Mouse (Mus musculus) layer of hippocampus, postnatal 25 days (tissue): ENCODE data around the gene Patz1. TPM values are rescaled to one million over a fixed set of nuclear protein-coding genes. Genes with fewer than 3 reads are reported as not detected.

Source experiments
- DNase-seq, 2 experiments: peaks; one replicate each; pipeline ENCODE4 v3.0.0; 2022; ENCODE audit warnings: mixed read lengths in 2 of 2, low spot score in 1 of 2; ENCODE audit errors: extremely low spot score in 1 of 2
- total RNA-seq, 2 experiments: library from RNA; stranded (reverse); gene quantifications; 2 replicates each; pipeline ENCODE4 v1.2.3; 2021

Patz1 gene
- total RNA-seq, 2 experiments from 2014 or later, result 53.4 to 56.4 TPM

DNA sequence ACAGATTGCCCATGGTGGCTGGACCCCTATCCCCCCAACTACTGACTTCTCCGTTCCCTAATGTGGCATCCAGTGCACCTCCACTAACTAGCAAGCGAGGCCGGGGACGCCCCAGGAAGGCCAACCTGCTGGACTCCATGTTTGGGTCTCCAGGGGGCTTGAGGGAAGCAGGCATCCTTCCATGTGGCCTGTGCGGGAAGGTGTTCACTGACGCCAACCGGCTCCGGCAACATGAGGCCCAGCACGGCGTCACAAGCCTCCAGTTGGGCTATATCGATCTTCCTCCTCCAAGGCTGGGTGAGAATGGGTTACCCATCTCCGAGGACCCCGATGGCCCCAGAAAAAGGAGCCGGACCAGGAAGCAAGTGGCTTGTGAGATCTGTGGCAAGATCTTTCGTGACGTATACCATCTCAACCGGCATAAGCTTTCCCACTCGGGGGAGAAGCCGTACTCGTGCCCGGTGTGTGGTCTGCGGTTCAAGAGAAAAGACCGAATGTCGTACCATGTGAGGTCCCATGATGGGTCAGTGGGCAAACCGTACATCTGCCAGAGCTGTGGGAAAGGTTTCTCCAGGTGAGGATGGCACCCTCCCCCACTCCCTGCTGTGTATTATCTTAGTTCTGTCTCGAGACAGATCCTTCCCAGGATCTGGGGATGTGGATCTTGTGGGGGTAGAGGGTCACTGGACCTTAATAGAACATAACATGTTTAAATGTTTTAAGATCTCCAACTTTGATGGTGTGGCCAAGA lies 2.8 kb downstream of the Patz1 start:
- DNase-seq, result peak in 1 of 2 experiments; percentile 19

DNA sequence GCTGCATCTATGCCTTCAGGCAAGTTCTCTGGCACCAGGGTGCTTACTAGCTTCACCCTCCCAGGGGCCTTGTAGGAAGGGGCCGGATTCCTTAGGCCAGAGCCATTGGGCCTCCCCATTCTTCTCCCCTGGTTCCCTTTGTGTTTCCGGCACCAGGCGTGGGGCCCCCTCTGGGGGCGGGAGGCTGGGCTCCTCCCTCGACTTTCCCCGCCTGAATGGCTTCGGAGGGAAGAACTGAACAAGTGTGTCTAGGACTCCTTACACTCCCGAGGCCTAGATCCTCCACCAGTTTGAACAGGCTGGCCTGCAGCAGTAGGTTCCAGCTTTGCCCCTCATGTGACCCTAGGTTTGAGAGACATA lies 3.4 kb downstream of the Patz1 start:
- peak in 1 of 2 experiments; percentile 34 for DNase-seq

DNA sequence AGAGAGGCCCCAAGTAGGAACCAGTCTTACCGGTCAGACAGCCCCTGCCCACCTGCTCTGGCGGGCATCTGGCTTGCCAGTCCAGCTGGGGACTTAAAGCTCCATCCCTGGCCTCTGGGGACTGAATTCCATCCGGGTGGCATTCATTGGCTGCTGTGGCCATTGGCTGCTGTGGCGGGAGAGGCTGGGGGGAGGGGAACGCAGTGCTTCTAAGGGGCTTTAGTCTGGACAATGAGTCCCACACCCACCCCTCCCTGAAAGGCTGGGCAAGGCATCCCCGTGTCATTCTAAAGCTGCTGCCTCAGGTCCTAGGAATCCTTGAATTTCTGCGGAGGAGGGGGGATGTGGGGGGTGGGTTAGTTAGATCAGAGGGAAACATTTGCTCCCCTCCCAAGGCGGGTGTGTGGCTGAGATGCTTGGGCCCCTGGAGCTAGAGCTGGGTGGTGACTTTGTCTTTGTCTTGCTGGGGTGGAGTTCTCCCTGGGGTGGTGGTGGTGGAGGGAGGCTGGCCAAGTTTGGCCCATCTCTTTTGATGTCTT lies 4.1 kb downstream of the Patz1 start:
- no peak for DNase-seq

DNA sequence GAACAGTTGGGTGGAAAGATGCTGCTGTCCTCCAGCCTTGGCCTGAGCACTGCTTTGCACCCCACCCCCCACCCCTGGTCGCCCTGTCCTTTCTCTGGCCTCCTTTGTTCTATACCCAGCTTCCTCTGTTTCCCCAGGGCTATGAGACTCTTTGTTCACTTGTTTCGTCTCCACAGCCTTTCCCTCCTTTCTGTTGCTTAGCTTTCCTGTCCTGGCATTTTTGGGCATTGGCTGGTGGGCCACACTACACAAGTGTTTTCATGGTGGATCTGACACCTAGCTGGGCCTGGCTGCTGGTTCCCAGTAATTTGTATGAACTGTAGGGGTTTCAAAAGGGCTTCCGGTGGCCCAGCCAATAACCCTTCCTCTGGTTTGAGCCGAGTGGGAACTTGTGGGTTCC lies 4.7 kb downstream of the Patz1 start:
- no peak for DNase-seq

DNA sequence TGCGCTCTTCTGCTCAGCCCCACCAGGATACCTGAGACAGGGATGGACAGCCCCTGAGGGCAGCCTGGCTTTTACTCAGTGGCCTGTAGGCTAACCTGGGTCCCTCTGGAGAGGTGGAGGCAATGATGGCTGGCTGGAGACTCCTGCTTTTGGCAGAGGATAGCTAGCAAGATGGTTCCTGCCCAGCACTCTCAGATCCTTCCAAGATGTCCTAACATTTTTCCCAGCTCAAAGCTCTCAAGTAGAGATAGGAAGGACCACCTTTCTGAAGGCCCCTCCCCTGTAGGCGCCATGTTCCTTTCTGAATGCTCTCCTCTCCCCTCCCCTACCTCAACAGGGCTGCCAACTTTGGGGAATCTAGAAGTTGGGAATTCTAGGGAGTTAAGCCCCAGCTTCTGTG lies 6.0 kb downstream of the Patz1 start:
- no peak for DNase-seq

DNA sequence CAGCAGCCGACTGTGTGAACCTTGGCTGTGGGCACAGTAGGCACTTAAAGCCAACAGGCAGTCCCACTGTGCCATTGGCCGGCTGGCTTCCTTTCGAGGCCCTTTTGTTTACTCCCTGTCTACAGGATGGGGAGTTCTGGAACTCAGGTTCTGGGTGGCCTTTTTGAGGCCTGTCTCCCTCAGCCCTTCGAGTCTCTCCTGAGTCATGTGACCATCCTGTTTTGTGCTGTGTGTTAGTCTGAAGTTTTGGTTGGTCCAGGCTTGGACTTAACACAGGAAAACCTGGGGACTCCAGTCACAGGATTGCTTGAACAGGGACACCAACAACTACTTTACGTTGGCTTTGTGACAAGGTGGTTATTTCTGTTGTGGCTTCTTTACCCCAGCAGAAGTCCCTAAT lies 7.4 kb downstream of the Patz1 start:
- no peak for DNase-seq

DNA sequence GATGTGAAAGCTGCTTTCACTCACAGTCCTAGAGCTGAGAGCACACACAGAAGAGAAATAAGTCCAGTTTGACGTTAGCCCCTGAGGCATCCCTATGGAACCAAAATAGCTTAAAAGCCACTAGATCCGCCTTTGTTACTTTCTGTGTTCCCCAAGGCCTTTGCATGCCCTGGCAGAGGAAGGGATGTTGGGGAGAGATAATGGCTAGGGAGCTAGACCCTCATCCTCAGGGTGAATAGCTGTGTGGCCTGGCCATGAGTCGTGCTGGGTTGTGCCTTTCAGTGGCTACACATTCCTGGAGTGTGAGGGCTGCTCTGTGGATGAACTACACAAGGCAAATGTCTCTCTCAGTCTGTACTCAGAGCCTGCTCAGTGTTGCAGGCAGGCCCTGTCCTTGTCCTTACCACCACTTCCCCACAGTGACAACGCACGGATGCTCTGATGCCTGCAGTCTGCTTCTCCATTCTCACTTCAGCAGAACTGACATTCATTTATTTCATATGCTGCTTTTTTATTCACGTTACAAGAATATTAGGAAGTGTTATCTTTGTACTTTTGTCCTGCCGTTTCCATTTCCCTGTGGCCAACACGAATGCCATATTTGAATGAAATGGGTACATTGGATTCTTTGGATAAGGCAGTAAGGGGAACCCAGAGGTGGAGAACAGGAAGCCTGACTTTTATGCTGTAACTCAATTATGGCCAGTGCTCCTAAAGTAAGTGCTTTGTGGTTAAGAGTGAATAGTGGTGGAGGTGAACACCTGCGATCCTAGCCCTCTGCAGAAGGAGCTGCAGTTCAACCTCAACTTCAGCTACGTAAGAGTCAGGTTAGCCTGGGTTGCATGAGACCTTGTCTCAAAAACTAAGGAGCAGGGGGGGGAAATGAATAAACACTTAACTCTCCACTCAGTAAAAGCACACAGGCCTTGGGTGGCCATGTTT lies 9.5 kb downstream of the Patz1 start:
- DNase-seq, result no peak

DNA sequence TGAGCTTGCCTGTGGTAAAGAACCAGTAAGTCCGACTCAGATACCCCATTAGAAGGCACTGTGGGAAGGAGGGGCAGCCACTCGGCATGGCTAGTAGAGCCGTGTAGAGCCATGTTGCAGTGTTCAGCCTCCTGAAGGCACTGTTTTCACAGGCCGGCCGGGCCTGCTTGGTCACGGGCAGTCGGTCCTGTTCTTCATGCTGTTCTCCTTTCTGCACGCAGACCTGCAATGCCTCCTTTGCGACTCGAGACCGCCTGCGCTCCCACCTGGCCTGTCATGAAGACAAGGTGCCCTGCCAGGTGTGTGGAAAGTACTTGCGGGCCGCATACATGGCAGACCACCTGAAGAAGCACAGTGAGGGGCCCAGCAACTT lies 10.1 kb downstream of the Patz1 start:
- DNase-seq, result no peak

DNA sequence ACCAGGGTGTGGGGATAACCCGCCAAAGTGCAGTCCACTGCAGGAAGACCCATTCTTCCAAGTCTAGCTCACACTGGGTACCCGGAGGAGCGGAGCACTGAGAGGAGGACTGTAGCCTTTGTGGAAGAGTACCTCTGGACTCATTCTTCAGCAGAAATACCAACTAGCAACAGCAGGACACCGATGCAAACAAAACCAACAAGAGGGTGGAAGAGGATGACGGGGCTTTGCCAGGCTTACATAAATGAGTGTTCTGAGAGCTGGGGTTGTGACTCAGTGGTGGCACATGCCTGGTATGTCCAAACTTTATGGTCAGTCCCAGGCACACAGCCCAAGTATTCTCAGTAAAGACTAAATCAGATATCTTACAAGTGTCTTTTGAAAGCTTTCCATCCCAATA lies 12.4 kb downstream of the Patz1 start:
- no peak for DNase-seq

DNA sequence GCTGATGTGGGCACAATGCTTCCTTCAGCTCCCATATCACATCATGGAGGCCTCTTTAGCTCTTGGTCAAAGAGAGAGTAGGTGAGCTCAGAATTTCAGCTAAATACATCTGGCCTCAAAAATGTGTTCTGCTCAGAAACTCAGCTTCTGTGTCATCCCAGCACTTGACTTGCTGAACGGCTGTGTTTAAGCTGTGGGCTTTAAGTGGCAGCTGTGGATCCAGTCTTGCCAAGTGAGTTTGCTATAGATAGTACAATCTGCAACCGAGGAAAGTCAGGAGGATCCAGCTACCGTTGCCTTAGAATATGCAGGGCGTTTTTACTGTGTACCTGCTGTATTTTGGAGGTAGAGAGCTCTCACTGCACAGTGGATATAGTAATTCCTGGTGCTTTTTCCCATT lies 13.7 kb downstream of the Patz1 start:
- DNase-seq, result no peak

DNA sequence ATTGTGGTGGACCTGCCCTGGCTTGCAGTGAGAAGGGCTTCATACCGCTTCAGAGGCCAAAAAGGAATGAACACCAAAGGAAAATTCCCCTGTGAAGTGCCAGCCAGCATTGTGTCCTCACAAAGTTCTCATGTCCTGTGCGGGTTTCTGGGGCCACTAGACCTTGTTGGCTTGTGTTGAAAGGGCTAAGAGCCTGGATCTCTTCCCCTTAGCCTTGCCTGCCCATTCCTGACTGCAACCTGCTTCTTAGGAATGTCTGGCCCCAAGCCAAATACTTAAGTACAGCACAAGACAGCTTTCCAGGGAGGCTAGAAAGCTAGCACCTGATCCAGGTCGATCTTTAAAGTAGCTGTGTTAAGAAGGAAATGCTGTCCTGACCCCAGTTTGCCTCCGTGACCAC lies 14.1 kb downstream of the Patz1 start:
- no peak for DNase-seq

DNA sequence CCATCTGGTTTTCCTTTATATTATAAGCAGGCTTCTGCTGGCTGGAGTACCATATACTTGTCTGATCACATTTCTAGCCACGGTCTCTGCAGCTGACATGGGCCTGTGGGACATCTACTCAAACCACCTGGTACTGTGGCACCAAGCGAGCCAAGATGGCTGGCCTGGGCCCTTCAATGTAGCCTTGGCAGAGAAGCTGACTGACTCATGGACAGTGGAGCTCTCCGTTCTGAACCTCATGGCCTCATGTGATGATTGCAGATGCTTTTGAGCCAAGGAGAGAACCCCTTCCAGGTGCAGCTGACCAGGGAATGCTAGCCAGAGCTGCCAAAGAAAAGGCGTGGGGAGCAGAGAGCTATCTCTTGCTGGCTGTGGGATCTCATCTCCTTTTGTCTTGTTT lies 17.1 kb downstream of the Patz1 start:
- no peak for DNase-seq

DNA sequence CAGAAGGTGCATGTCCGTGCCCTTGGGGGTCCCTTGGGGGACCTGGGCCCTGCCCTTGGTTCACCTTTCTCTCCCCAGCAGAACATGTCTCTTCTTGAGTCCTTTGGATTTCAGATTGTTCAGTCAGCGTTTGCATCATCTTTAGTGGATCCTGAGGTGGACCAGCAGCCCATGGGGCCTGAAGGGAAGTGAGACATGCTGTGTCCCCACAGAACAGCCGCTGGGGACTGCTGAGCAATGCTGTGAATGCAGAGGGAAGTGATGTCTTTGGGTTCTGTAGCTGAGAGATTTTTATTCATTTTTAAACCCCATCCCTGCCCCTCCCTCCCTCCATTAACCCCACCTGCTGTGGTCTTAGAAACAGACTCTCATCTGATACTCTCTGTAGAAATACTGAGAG lies 19.2 kb downstream of the Patz1 start:
- DNase-seq, result no peak

DNA sequence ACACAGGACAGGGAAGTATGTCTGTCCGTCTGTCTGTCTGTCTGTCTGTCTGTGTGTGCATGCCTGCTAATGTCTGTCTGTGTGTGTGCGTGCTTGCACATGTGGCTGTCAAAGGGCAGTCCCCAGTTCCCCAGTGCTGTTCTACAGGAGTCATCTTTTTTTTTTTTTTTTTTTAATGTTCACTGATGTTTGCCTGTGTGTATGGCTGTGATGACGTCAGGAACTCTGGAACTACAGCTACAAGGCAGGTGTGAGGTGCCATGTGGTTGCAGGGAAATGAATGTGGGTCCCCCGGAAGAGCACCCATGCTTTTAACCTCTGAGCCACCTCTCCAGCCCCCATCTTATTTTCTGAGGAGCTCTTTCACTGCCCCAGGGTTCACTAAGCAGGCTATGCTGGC lies 21.2 kb downstream of the Patz1 start:
- DNase-seq, result no peak

DNA sequence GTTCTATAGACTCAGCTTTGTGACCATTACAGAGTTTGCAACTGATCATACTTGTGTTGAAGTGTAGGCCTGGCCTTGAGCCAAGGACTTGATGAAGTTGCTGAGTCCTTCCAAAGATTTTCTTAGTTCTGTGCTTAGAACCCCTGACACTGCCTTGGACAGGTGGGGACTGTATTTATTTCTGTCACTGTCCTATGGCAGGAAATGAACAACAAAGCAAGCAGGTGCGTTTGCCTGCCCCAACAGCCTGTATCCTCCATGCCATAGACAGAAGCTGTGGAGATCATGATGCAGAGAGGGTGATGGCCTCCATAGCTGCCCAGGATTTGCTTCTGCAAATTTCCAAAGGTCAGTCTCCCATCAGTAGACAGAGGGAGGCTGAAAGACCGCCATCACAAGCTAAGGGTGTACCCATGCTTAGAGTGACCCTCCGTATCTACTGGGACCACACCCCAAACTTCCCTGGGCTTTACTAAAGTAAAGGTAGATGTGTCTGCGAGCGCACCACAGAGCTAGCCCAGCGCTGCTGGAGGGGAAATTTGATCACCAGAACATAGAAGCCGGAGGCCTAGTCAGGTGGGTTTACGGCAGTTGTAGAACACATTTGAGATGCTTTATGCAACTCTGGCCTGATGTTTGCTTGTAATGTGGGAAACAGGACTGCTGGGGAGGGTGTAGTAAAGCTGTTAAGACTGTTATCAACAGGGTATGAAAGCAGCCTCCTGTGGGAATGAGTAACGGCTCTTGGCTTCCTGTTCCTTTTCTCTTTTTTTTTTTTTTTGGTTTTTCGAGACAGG lies 22.3 kb downstream of the Patz1 start:
- no peak for DNase-seq

DNA sequence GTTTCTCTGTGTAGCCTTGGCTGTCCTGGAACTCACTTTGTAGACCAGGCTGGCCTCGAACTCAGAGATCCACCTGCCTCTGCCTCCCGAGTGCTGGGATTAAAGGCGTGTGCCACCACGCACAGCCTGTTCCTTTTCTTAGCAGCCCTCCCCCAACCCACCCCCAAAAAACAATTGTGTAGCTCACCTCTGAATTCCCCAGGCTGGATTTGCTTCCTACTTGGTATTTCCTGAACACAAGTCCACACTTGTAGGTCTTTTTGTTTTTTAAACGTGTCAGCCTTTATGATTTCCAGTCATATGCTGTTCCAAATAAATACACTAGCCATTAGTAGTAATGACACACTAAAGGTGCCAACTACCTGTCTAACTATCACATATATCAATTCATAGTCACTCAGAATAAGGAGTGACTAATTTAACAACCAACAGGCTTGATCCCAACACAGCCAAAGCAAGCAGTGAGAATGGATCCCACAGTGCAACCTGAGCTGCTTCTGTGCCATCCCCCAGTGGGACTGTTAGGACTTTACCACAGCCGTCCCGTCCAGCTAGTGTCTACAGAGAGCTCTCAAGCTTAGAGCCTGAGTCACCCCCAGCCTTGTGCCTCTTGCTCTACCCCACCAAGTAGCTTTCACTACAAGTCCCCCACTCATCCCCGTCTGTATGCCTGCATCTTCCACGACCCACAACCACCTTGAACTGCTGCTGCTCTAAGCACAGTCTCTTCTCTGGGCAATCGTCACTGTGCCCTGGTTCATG lies 23.1 kb downstream of the Patz1 start:
- no peak for DNase-seq

DNA sequence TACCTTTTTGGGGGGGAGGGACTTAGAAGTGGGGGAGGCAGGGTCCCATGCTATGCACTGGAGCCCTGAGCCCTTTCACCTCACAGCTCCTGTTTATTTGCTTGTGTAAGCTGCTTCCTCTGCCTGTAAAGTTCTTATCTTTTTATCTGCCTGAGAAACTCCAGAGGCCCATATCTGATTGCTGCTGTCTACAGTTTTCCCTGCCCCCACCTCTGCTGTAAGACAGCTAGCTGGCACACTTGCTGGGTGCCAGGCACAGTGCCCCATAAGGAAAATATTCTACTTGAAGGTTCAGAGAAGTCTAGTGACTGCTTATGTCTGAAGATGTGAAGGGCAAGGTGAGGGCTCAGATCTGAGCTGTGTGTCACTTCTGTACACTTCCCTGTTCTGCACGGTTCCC lies 24.6 kb downstream of the Patz1 start:
- DNase-seq, result no peak

DNA sequence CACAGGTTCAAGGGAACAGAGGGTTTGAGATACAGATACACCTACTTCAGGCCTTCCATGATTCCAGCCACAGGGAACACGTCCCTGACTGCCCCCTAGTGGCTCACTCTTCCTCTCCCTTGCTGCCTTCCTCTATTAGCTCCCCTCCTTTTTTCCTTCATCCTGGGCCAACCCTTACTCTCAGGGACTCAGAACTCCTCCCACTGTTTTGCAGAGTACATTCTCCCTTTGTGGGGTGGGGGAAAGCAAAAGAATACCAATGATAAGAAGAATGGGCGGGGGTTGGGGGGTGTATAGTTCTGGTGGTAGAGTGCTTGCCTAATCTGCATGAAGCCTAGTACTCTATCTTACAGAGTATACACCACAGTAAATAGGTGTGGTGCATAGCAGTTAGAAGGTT lies 25.5 kb downstream of the Patz1 start:
- peak in 1 of 2 experiments; percentile 72 for DNase-seq

DNA sequence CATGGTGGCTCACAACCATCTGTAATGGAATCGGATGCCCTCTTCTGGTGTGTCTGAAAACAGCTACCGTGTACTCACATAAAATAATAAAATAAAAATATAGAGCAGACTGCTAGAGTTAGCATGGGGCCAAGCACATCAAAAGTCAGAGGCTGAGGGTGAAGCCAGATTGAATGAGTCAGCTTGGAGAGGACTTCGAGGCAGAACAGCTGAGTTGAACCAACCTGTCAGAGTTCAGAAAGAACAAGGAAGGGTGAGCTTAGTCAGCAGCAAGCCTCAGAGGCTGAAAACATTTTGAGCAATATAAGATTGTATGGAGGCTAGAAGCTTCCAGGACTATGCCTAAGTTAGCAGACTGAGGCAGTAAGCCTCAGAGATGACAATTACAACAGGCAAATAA lies 29.6 kb downstream of the Patz1 start:
- no peak for DNase-seq

DNA sequence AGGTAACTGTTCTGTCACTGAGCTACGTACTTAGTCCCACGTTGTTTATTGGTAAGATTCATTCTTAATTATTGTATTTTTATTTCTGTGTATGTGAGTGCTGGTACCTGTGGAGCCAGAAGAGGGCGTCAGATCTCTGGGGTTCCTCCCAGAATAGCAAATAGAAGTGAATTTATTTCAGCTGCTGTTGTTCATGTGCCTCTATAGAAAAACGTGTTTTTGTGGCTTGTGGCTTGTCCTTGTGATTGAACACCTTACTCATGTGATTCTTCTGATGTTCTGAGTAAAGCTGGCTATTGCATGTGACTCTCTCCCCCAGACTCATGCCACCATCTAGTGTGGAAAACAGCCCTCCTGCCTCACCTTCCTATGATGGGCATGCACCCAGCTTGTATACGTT lies 39.6 kb downstream of the Patz1 start:
- DNase-seq, result no peak
